Mouse (Mus musculus) hindlimb bud, embryonic 11.5 days (tissue): ENCODE measurements around the gene Gm3250.
"Not testable (repeated sequence)": the region's sequence is repeated elsewhere in the genome, so short reads cannot be mapped to it uniquely, and the experiment has no call there.

Experiments
- DNase-seq: peaks from one replicate; pipeline ENCODE4 v3.0.0-alpha.2; 2012; ENCODE audit warnings: low read depth, low spot score; ENCODE audit errors: extremely low spot score

The Gm3250 gene

GRCm38 (mm10) chr10:77751254-77751653 is 31.1 kb downstream of the Gm3250 start, which contains the start of gene Gm9736:
TSS of gene Gm9736 (minus strand) at chr10:77751354.
- DNase-seq, result not testable (repeated sequence)

- not testable (repeated sequence) for DNase-seq
These were observed 31.7 kb downstream of the Gm3250 start for GRCm38 (mm10) chr10:77750686-77751085.

- not testable (repeated sequence) for DNase-seq
These were observed 40.2 kb downstream of the Gm3250 start, which contains the start of gene Gm18596 for GRCm38 (mm10) chr10:77741924-77742688. TSS of gene Gm18596 (minus strand) at chr10:77742638.

GRCm38 (mm10) chr10:77738929-77739328 is 43.4 kb downstream of the Gm3250 start:
- DNase-seq, result no peak

- DNase-seq, result no peak
These were observed 46.4 kb downstream of the Gm3250 start for GRCm38 (mm10) chr10:77735928-77736327.
